Comparison of ENCODE assay signal across 11 mouse cellular contexts in the genomic region with DNA sequence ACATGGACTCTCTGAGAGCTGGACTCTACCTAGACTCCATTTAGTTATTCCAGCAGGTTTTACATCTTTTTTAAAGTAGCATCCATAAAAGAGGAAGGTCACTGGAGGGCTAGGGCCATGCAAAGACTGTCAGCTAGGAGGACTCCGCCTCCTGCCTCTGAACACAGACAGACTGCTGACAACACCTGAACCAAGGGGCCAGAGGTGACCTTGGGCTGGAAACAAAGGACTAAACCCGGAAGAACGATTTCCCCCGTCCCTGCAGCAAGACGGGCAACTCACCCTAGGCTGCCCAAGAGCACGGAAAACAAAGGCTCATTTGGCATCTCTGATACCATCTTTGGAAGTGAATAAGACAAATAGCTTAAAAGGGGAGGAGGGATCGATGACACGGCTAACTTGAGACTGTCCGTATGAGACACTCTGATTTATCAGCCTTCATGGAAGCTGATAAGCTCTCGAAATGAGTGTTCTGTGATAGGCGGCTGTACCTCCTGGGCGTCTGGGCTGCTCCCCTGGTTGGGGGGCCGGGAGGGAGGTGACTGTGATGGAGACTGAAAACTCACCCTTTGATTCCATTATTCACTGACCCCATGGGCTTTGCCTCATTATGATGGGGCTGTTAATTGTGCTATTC. TPM values are rescaled to one million over a fixed set of nuclear protein-coding genes. Genes with fewer than 3 reads are reported as not detected.
DNase-seq lines count a peak whose midpoint lies in the region; ATAC-seq lines count a peak whose summit lies in the region.
"Had no signal": no experiment of that assay in that cellular context is flagged by ENCODE, and none has a peak within 500 bp of the region (broad histone marks: within the 10 kb centered on the region; RNA-seq: fewer than 3 reads in every experiment).

No protein-coding gene starts in this region.

- peak; percentile 37 to 45 for DNase-seq in layer of hippocampus, postnatal 10 days (ENCODE audit: low spot score in 2 of 2)
- no peak for DNase-seq in layer of hippocampus, adult 8-10 months (ENCODE audit: low spot score in 2 of 2)
- DNase-seq in embryo, embryonic 9.5 days (ENCODE audit: extremely low spot score), result peak; percentile 29
- DNase-seq in B cell, adult 2 months, result no peak
- DNase-seq: thymus, postnatal 14 days had no signal

- peak overlapping the region; percentile 26; the same call in 1 of the 2 replicates for H3K9ac ChIP-seq in hindbrain, embryonic 15.5 days
- peak overlapping the region; percentile 41 for H3K9ac ChIP-seq in neural tube, embryonic 13.5 days

- peak overlapping the region; percentile 46 for H3K4me2 ChIP-seq in hindbrain, embryonic 15.5 days
- H3K4me2 ChIP-seq in neural tube, embryonic 13.5 days, result peak overlapping the region; percentile 51

- no peaks in the 10 kb centered on the region for H3K36me3 ChIP-seq in hindbrain, embryonic 15.5 days
- no peaks in the 10 kb centered on the region for H3K36me3 ChIP-seq in neural tube, embryonic 13.5 days

- peak; percentile 35 for ATAC-seq in hindbrain, embryonic 15.5 days (ENCODE audit: low FRiP score, low read depth)
- ATAC-seq in neural tube, embryonic 13.5 days (ENCODE audit: low read depth), result peak; percentile 32
- no peak for ATAC-seq in CD4-positive, CD25-positive, alpha-beta regulatory T cell, adult 4 months
- no peak for ATAC-seq in granulocyte monocyte progenitor cell, adult 5-6 weeks (replicated peaks; ENCODE audit: poor library complexity, severe bottlenecking)

- no peaks in the 10 kb centered on the region for H3K27me3 ChIP-seq in hindbrain, embryonic 15.5 days
- H3K27me3 ChIP-seq in neural tube, embryonic 13.5 days, result no peaks in the 10 kb centered on the region

- no peaks in the 10 kb centered on the region for H3K9me3 ChIP-seq in hindbrain, embryonic 15.5 days
- H3K9me3 ChIP-seq in neural tube, embryonic 13.5 days, result no peaks in the 10 kb centered on the region

- peak overlapping the region; percentile 87 for H3K27ac ChIP-seq in hindbrain, embryonic 15.5 days (replicated peaks)
- H3K27ac ChIP-seq in neural tube, embryonic 13.5 days (replicated peaks), result peak overlapping the region; percentile 95

- H3K4me1 ChIP-seq in hindbrain, embryonic 15.5 days (replicated peaks), result peaks cover 62% of the 10 kb centered on the region
- peaks cover 64% of the 10 kb centered on the region for H3K4me1 ChIP-seq in neural tube, embryonic 13.5 days (replicated peaks)

- 13% methylated on average over 13 of the region's 13 CpGs for WGBS in hindbrain, embryonic 15.5 days
- WGBS in neural tube, embryonic 13.5 days, result 8% methylated on average over 13 of the region's 13 CpGs

- H3K4me3 ChIP-seq in hindbrain, embryonic 15.5 days, result no peak overlapping the region
- 0 out of 2 replicates have a peak overlapping the region, but pooled peaks have one; percentile 15 for H3K4me3 ChIP-seq in neural tube, embryonic 13.5 days

RNA-seq across cellular contexts. Expression of a gene that starts 30.0 kb away (rescaled TPM):
- total RNA-seq in layer of hippocampus, postnatal 10 days (2021), result under 1 TPM; 0.22 to 0.41 TPM
- under 1 TPM in 2 of 4 experiments, not detected in 2; 0.20 to 0.45 TPM for total RNA-seq in layer of hippocampus, adult 8-10 months (2022)
- polyA plus RNA-seq in hindbrain, embryonic 15.5 days (2015; fragmentation: Nextera tagmentation; extraction: Ambion mirVana), result 2.1 TPM in 2 replicates
- polyA plus RNA-seq in neural tube, embryonic 13.5 days (2015; fragmentation: Nextera tagmentation; extraction: Ambion mirVana), result 1.5 and 1.6 TPM in 2 replicates
- not detected for polyA plus RNA-seq in CD4-positive, CD25-positive, alpha-beta regulatory T cell, adult 4 months (2017; shearing (Covaris generic))
- not detected in 2 replicates for total RNA-seq in granulocyte monocyte progenitor cell, adult 5-6 weeks (2014; fragmentation: Nextera tagmentation)
- total RNA-seq in granulocyte monocyte progenitor cell, adult 5-6 weeks (2017), result not detected in 2 replicates
- total RNA-seq: adrenal gland, postnatal 36 days; megakaryocyte, adult 5-6 weeks had no signal

Comparison
In these comparisons a context has a peak if more than half of its experiments do, and no peak if none do; other contexts are left out.
1. DNase-seq: peak in layer of hippocampus, postnatal 10 days (2 of 2) and embryo, embryonic 9.5 days (single experiment); none in layer of hippocampus, adult 8-10 months (0 of 2) and B cell, adult 2 months (0 of 2).
2. ATAC-seq: peak in hindbrain, embryonic 15.5 days (single experiment) and neural tube, embryonic 13.5 days (single experiment); none in CD4-positive, CD25-positive, alpha-beta regulatory T cell, adult 4 months (single experiment) and granulocyte monocyte progenitor cell, adult 5-6 weeks (single experiment).